Mouse (Mus musculus): ENCODE measurements at regions not wholly inside any gene's neighbourhood (a gene's known extent, or its start where the extent isn't known, plus 50 kb on each side); places are given as distances from the start of the nearest gene placed in this dataset.

DNA sequence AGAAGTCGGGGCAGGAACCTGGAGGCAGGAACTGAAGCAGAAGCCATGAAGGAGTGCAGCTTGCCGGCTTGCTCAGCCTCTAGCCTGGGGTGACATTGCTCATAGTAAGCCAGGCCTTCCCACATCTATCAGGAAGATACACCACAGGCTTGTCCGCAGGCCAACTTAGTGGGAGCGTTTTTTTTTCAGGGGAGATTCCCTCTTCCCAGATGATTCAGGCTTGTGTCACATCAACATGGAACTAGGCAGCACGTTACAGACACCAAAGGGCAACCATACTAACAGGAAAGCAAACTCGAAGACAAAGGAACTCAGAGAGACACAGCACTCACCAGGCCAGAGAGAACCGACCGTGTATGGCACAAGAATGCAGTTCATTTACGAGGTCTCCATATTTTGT lies 98.1 kb upstream of the Tle3 start:
- Histone ChIP-seq H3K4me3 (ENCODE audit: low read depth, low read length) (no peak overlapping the region), H3K4me1 (ENCODE audit: control insufficient read depth, insufficient read depth, low read length) (peaks cover 22% of the 10 kb centered on the region), H3K27me3 (replicated peaks; ENCODE audit: control insufficient read depth, insufficient read depth, low read length) (no peaks in the 10 kb centered on the region), H3K9ac (ENCODE audit: low read length) (no peak overlapping the region), H3K4me2 (ENCODE audit: low read length) (no peak overlapping the region), H3K9me3 (replicated peaks; ENCODE audit: control insufficient read depth, low read length) (no peaks in the 10 kb centered on the region), H3K36me3 (ENCODE audit: control insufficient read depth, insufficient read depth, low read length) (no peaks in the 10 kb centered on the region), H3K27ac (ENCODE audit: low read depth, low read length) (no peak overlapping the region)
- DNase-seq (ENCODE audit: low spot score) (no peak), ATAC-seq (no peak)
- WGBS = 87% methylated on average over 9 of the region's 9 CpGs

DNA sequence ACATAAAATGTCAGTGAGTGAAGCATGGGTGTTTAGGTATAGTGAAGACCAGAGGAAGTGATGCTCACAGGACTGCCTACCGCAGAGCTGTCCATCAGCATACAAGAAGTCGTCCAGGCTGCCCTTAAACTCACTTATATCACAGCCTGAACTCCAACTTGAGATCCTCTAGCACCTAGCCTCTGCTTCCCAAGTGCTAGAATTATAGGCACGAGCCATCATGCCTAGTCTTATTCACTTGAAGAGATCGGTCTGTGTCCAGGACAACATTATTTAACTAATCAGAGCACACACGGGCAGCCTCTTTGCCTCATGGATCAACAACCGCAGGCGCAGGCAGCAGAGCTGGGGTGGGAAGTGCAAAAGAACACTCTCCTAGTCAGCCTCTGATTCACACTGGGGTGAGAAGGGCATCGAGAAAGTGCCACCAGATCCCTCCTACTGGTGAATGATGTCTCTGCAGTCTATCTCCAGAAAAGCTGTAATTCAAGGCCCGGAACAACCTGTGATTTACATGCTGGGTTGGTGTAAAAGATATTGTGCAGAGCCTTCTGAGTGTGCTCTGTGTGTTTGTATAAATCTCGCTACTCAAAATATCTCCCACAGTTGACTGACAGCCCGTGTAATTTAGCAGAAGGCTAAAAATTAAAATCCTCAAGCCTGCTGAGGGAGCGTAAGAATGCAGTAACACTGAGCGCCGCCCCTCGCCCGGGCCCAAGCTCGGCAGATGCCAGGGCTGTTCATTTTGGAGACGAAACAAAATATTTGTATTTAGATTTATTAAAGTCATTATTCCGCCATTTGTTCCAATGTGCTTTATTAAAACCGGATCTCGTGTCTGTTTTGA lies 94.6 kb upstream of the Tle3 start:
- WGBS = 8% methylated on average over 21 of the region's 21 CpGs
- no peak overlapping the region for H3K4me3 ChIP-seq (ENCODE audit: low read depth, low read length)

DNA sequence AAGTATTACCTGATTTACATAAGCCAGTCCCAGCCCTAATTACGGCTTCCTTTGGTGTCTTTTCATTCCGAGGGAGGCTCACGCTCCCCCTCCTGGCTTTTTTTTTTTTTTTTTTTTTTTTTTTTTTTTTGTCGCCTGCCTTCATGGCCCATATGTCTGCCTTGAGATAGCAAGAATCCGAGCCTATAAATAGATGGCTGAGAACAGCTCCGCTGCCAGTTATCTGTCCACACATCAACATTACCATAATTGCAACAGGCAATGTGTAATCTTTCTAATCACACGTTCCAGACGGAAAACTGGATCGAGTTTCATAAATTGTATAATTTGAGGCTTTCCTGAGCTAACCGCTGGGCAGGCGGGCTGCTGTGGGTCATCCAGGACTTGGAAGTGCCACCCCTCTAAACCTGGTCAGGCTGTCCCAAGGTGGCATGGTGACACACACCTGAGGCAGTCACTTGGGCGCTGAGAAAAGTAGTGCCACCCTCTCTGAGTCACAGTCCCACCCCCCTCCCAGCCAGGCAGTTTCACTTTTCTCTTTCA lies 93.9 kb upstream of the Tle3 start:
- H3K4me3 ChIP-seq (ENCODE audit: low read depth, low read length) = no peak overlapping the region
- 0 out of 2 replicates have a peak, but pooled peaks cover 4% of the 10 kb centered on the region for H3K27me3 ChIP-seq (replicated peaks; ENCODE audit: control insufficient read depth, insufficient read depth, low read length)
- H3K27ac ChIP-seq (ENCODE audit: low read depth, low read length) = peak overlapping the region; percentile 60
- peaks cover 27% of the 10 kb centered on the region for H3K4me1 ChIP-seq (ENCODE audit: control insufficient read depth, insufficient read depth, low read length)
- no peak for DNase-seq (ENCODE audit: low spot score)
- peak overlapping the region; percentile 38 for H3K4me2 ChIP-seq (ENCODE audit: low read length)
- no peaks in the 10 kb centered on the region for H3K9me3 ChIP-seq (replicated peaks; ENCODE audit: control insufficient read depth, low read length)
- H3K36me3 ChIP-seq (ENCODE audit: control insufficient read depth, insufficient read depth, low read length) = no peaks in the 10 kb centered on the region
- 10% methylated on average over 12 of the region's 12 CpGs for WGBS
- peak; percentile 81 for ATAC-seq
- no peak overlapping the region for H3K9ac ChIP-seq (ENCODE audit: low read length)

More for the DNA sequence above, 94.6 kb upstream of the Tle3 start:
- Histone ChIP-seq H3K27ac (ENCODE audit: low read depth, low read length) (peak overlapping the region; percentile 15; the same call in 1 of the 2 replicates), H3K4me1 (ENCODE audit: control insufficient read depth, insufficient read depth, low read length) (peaks cover 27% of the 10 kb centered on the region), H3K36me3 (ENCODE audit: control insufficient read depth, insufficient read depth, low read length) (no peaks in the 10 kb centered on the region), H3K27me3 (replicated peaks; ENCODE audit: control insufficient read depth, insufficient read depth, low read length) (0 out of 2 replicates have a peak, but pooled peaks cover 4% of the 10 kb centered on the region), H3K9me3 (replicated peaks; ENCODE audit: control insufficient read depth, low read length) (no peaks in the 10 kb centered on the region), H3K9ac (ENCODE audit: low read length) (no peak overlapping the region), H3K4me2 (ENCODE audit: low read length) (peak overlapping the region; percentile 38)
- peak; percentile 94 for DNase-seq (ENCODE audit: low spot score)
- ATAC-seq = peak; percentile 90

DNA sequence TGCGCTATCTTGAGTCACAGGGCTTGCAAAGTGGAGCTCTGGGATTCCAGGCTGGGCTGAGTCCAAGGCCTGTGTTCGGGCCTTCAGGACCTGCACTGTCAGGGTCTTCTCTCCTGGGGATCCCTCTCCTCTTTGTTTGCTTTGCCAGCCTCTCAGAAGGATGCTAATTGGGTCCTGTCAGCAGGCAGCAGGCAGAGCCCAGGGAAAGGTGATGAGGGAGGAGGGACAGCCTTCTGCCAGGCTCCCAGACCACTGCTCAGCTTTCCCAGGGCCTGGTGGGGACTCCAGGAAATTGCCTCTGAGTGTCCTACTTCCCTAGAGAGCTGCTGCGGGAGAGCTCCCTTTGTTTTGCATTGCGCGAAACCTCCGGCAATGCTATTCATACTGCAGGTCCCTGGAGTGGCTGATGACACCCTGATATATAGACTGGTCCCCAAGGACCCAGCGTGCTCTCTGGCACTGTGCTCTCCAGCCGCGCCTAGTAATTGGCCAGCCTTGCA lies 93.1 kb upstream of the Tle3 start:
- peak overlapping the region; percentile 40; the same call in 1 of the 2 replicates for H3K9ac ChIP-seq (ENCODE audit: low read length)
- H3K27me3 ChIP-seq (replicated peaks; ENCODE audit: control insufficient read depth, insufficient read depth, low read length) = 0 out of 2 replicates have a peak, but pooled peaks cover 4% of the 10 kb centered on the region
- no peaks in the 10 kb centered on the region for H3K9me3 ChIP-seq (replicated peaks; ENCODE audit: control insufficient read depth, low read length)
- H3K27ac ChIP-seq (ENCODE audit: low read depth, low read length) = 0 out of 2 replicates have a peak overlapping the region, but pooled peaks have one; percentile 60
- peaks cover 27% of the 10 kb centered on the region for H3K4me1 ChIP-seq (ENCODE audit: control insufficient read depth, insufficient read depth, low read length)
- DNase-seq (ENCODE audit: low spot score) (peak; percentile 64), ATAC-seq (peak; percentile 8; the same call in 1 of the 2 replicates)
- 0 out of 2 replicates have a peak overlapping the region, but pooled peaks have one; percentile 10 for H3K4me2 ChIP-seq (ENCODE audit: low read length)
- 11% methylated on average over 9 of the region's 9 CpGs for WGBS
- H3K36me3 ChIP-seq (ENCODE audit: control insufficient read depth, insufficient read depth, low read length) = no peaks in the 10 kb centered on the region
- H3K4me3 ChIP-seq (ENCODE audit: low read depth, low read length) = no peak overlapping the region

DNA sequence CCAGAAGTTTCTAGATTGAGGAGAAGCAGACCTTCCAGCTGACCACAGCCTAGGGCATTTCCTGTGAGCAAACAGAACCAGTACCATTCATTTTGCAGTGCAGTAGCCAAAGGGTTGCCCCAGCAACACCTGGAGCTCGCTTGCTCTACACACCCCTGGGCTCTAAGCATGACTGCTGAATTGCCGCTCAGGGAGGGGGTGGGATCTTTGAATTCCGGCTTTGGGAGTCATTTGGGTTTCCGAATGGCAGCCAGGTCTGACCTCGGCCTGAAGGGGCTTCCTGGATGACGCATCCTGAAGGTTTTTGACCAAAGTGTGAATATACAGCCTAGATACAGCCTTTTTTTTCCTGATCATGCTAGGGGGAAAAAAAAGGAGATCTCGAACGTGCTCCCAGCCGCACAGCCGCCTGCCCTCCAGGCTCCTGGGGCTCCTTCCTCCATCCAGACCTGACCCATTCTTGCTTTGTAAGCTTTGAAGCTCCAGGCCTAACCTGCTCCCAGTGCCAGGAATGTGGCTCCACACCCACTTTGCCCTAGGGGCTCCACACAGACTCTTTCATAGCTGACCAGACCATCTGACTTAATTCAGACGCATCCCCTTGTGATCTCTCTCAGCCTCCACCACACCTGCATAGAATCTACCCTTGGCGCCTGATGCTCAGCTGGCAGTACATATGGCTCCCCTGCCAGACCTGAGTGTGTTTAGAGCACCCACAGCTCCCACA lies 91.1 kb upstream of the Tle3 start:
- ATAC-seq = no peak
- H3K27me3 ChIP-seq (replicated peaks; ENCODE audit: control insufficient read depth, insufficient read depth, low read length) = 0 out of 2 replicates have a peak, but pooled peaks cover 4% of the 10 kb centered on the region
- 79% methylated on average over 12 of the region's 12 CpGs for WGBS

DNA sequence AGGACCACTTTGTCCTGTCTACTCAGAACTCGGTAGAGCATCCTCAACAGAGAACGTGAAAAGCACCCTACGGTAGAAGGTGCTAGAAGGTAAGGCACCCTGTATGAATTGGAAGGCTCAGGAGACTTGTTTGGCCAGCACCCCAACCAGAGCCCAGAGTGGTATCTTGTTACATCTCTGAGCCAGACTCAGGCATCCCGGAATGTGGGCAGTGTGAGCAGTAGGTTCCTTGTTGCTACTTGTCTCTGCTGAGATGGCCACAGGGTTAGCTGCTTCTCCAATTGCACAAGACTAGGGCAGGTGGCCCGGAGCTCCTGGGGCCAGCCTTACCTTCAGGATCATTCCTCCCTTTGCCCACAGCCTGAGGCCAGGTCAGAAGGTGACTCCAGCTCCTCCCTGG lies 88.9 kb upstream of the Tle3 start:
- peaks cover 4% of the 10 kb centered on the region; the same call in 1 of the 2 replicates for H3K9me3 ChIP-seq (replicated peaks; ENCODE audit: control insufficient read depth, low read length)
- ATAC-seq (no peak), DNase-seq (ENCODE audit: low spot score) (no peak)
- 0 out of 2 replicates have a peak, but pooled peaks cover 4% of the 10 kb centered on the region for H3K27me3 ChIP-seq (replicated peaks; ENCODE audit: control insufficient read depth, insufficient read depth, low read length)
- H3K4me3 ChIP-seq (ENCODE audit: low read depth, low read length) = no peak overlapping the region
- H3K4me2 ChIP-seq (ENCODE audit: low read length) = no peak overlapping the region
- WGBS = 90% methylated on average over 5 of the region's 5 CpGs
- H3K9ac ChIP-seq (ENCODE audit: low read length) = no peak overlapping the region
- H3K36me3 ChIP-seq (ENCODE audit: control insufficient read depth, insufficient read depth, low read length) = no peaks in the 10 kb centered on the region
- H3K27ac ChIP-seq (ENCODE audit: low read depth, low read length) = no peak overlapping the region
- peaks cover 17% of the 10 kb centered on the region for H3K4me1 ChIP-seq (ENCODE audit: control insufficient read depth, insufficient read depth, low read length)

More for the DNA sequence above, 91.1 kb upstream of the Tle3 start:
- DNase-seq (ENCODE audit: low spot score) = no peak
- Histone ChIP-seq H3K4me1 (ENCODE audit: control insufficient read depth, insufficient read depth, low read length) (peaks cover 27% of the 10 kb centered on the region), H3K4me3 (ENCODE audit: low read depth, low read length) (no peak overlapping the region), H3K36me3 (ENCODE audit: control insufficient read depth, insufficient read depth, low read length) (no peaks in the 10 kb centered on the region), H3K4me2 (ENCODE audit: low read length) (no peak overlapping the region), H3K9ac (ENCODE audit: low read length) (no peak overlapping the region), H3K27ac (ENCODE audit: low read depth, low read length) (no peak overlapping the region), H3K9me3 (replicated peaks; ENCODE audit: control insufficient read depth, low read length) (no peaks in the 10 kb centered on the region)

DNA sequence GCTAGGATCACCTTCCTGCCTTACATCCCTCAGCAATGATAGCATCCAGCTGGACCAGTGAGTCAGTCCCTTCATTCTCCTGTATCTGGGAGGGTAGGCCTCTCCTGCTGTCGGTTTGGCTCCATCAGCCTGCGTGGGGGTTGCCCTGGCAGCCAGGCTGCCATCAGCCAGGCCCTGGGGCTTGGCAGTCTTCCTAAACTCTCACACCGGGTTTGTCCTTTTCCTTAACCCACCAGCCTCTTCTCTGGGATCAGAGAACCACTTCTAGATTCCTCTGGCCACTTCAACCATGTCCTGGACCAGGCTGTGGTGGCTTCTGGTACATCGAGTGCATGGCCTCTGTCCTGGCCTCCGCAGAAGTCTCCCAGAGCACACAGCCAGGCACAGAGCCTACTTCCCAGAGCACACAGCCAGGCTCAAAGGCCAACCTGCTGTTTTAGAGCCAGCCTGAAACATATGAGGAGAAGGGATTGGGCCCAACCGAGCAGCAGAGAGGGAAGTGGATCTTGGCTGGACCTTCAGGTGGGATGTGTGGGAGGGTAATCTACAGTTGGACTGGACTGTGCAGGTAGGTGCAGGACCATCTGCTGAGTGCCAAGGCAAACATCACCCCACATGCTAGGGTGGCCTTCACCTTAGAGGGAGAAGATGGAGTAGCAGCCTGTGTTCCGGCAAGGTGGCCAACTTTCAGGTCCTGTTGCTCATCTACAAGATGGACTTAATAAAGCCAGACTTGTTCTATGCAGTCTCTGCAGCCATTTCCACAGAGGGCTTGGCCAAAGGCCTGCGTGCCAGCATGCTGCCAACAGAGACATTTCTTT lies 87.8 kb upstream of the Tle3 start:
- no peak overlapping the region for H3K4me2 ChIP-seq (ENCODE audit: low read length)
- WGBS = 74% methylated on average over 8 of the region's 8 CpGs

DNA sequence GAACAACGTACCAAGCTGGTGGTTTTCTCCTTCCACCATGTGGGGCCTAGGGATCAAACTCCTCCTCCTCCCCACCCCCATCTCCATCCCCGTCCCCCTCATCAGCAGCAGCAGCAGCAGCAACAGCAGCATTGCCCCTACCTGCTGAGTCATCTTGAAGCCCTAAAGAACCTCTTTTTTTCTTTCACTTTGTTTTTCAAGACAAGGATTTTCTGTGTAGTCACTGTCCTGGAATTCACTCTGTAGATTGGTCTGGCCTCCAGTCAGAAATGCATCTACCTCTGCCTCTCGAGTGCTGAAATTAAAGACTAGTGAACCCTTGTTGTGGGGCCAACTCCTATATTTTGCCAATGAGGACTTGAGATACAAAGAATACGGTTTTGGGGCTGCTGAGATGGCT lies 85.6 kb upstream of the Tle3 start:
- Histone ChIP-seq H3K9ac (ENCODE audit: low read length) (no peak overlapping the region), H3K27me3 (replicated peaks; ENCODE audit: control insufficient read depth, insufficient read depth, low read length) (no peaks in the 10 kb centered on the region), H3K27ac (ENCODE audit: low read depth, low read length) (no peak overlapping the region), H3K36me3 (ENCODE audit: control insufficient read depth, insufficient read depth, low read length) (no peaks in the 10 kb centered on the region), H3K9me3 (replicated peaks; ENCODE audit: control insufficient read depth, low read length) (peaks cover 4% of the 10 kb centered on the region; the same call in 1 of the 2 replicates), H3K4me3 (ENCODE audit: low read depth, low read length) (no peak overlapping the region), H3K4me1 (ENCODE audit: control insufficient read depth, insufficient read depth, low read length) (no peaks in the 10 kb centered on the region), H3K4me2 (ENCODE audit: low read length) (no peak overlapping the region)
- ATAC-seq (no peak), DNase-seq (ENCODE audit: low spot score) (no peak)
- 88% methylated on average over 4 of the region's 4 CpGs for WGBS

More for the DNA sequence above, 87.8 kb upstream of the Tle3 start:
- 0 out of 2 replicates have a peak, but pooled peaks cover 4% of the 10 kb centered on the region for H3K27me3 ChIP-seq (replicated peaks; ENCODE audit: control insufficient read depth, insufficient read depth, low read length)
- peaks cover 4% of the 10 kb centered on the region; the same call in 1 of the 2 replicates for H3K9me3 ChIP-seq (replicated peaks; ENCODE audit: control insufficient read depth, low read length)
- H3K27ac ChIP-seq (ENCODE audit: low read depth, low read length) = no peak overlapping the region
- no peaks in the 10 kb centered on the region for H3K36me3 ChIP-seq (ENCODE audit: control insufficient read depth, insufficient read depth, low read length)
- H3K4me1 ChIP-seq (ENCODE audit: control insufficient read depth, insufficient read depth, low read length) = peaks cover 6% of the 10 kb centered on the region
- no peak overlapping the region for H3K9ac ChIP-seq (ENCODE audit: low read length)
- ATAC-seq (no peak), DNase-seq (ENCODE audit: low spot score) (peak; percentile 56)
- H3K4me3 ChIP-seq (ENCODE audit: low read depth, low read length) = no peak overlapping the region
